Mouse (Mus musculus): Measurements from ENCODE around the gene Fcrl5.

The Fcrl5 gene

DNA sequence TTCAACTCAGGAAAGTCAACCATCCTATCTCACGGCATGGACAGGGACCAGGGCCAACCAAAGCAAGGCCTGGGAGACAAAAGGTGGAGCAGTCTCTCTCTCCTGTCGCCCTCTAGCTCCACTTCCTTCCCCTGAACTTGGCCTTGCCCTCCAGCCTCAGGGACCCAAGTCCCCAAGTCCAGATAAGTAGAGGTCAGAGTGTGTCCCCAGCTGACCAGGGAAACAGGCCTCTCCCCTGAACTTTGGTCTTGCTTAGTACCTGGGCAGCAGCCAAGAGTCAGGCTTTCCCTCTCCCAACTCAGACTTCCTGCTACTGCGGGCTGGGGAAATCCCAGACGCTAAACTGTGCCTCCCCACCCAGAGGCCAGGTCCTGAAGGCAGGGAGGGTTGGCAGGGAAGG, 73.5 kb downstream of the Fcrl5 start:
- Histone ChIP-seq H3K27me3 (ENCODE audit: control insufficient read depth, insufficient read depth, low read length, poor library complexity, severe bottlenecking) (no peaks in the 10 kb centered on the region), H3K36me3 (ENCODE audit: control insufficient read depth, insufficient read depth, low read length, poor library complexity, severe bottlenecking) (no peaks in the 10 kb centered on the region)
- no peak for DNase-seq (ENCODE audit: low read depth, low spot score)

DNA sequence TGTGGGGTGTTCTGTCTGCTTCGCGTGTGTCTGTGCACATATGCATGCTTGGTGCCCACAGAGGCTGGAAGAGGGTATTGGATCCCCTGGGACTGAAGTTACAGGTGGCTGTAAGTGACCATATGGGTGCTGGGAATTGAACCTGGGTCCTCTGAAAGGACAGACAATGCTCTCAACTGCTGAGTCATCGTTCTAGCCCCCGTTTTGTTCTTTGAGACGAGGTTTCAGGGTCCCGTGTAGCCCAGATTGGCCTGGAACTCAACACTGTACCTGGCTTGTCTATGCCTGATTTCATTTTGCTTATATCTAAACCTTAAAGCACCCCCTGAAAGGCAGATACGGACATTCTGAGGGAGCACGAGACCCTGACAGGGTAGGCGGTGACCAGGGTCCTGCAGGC, 75.3 kb downstream of the Fcrl5 start:
- DNase-seq (ENCODE audit: low read depth, low spot score), result no peak
- H3K36me3 ChIP-seq (ENCODE audit: control insufficient read depth, insufficient read depth, low read length, poor library complexity, severe bottlenecking), result no peaks in the 10 kb centered on the region

DNA sequence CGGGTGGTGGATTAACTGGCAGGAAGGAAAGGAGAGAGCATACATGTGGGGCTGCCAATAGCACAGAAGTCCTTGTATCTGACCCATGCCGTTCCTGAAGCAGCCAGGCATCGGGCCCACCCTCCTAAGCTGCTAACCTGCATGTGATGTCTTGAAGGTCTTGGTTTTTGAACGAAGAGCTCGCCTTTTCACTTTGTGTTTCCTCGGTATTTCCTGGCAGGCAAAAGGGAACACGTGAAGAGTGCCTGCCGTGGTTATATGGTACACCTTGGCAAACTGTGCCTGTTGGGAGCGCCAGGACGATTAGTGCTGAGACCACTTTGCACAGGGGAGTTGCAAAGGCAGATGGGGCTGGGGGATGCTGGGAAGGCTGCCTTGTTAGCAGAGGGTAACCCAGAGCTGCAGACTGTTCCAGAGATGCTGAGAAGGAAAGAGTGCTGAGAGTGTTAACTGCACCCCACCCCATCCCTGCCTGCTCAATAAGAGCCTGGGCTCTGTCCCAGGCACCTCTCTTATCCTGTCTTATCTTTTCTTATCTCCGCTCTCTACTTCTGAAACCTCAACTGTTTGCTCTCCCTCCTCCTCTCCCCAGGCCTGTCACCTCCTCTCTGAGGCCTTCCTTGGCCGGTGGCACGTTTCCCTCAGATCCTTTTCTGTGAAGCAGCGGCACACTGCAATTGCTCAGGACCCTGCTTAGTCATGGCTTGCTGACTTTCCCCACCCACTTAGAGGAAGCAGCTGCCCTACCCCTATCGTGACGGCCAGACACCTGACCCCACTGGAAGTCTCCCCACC, 76.6 kb downstream of the Fcrl5 start:
- Histone ChIP-seq H3K36me3 (ENCODE audit: control insufficient read depth, insufficient read depth, low read length, poor library complexity, severe bottlenecking) (no peaks in the 10 kb centered on the region), H3K27me3 (ENCODE audit: control insufficient read depth, insufficient read depth, low read length, poor library complexity, severe bottlenecking) (no peaks in the 10 kb centered on the region)
- DNase-seq (ENCODE audit: low read depth, low spot score), result peak; percentile 67

More for the DNA sequence above, 75.3 kb downstream of the Fcrl5 start:
- no peaks in the 10 kb centered on the region for H3K27me3 ChIP-seq (ENCODE audit: control insufficient read depth, insufficient read depth, low read length, poor library complexity, severe bottlenecking)

DNA sequence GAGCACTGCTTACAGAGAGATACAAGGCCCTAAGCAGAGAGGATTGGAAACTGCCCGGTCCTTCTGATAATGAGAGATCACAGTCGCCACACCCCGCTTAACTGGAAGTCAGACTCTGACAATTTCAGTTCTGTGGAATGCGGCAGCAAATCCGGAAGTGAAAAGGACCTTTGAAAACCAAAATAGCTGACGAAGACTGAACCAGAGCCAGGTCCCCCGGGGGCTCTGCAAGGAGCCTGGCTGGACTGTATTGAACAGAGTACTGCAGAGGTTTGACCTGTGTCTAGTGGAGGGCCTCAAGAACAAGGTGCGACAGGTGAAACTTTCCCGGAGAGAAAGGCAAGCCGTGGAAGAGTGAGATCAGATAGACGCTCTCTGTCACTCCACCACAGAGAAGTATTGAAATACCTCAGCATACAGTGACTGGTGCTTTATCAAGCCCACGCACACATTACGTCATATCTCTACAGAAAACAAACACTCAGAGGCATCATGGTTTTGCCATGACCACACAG, 80.1 kb downstream of the Fcrl5 start:
- peak; percentile 58 for DNase-seq (ENCODE audit: low read depth, low spot score)
- Histone ChIP-seq H3K36me3 (ENCODE audit: control insufficient read depth, insufficient read depth, low read length, poor library complexity, severe bottlenecking) (no peaks in the 10 kb centered on the region), H3K27me3 (ENCODE audit: control insufficient read depth, insufficient read depth, low read length, poor library complexity, severe bottlenecking) (no peaks in the 10 kb centered on the region)

DNA sequence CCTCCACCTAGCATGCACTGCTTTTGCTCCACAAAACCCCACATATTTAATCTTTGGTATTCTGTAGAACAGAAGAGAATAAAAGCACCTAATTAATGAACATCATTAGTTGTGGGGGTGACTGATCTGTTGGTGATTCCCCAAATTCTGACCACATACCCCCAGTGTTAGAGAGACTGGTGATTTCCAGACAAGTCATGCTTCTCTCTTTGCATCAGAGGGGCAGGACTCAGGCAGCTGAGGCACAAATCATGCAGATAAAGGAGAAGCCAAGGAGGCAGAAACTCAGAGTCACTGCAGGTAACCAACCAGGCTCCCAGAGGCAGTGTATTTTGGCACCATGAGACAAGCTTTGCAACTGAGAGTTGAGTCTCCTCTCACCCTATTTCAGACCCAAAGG, 82.9 kb downstream of the Fcrl5 start:
- no peaks in the 10 kb centered on the region for H3K36me3 ChIP-seq (ENCODE audit: control insufficient read depth, insufficient read depth, low read length, poor library complexity, severe bottlenecking)
- peak; percentile 26 for DNase-seq (ENCODE audit: low read depth, low spot score)

DNA sequence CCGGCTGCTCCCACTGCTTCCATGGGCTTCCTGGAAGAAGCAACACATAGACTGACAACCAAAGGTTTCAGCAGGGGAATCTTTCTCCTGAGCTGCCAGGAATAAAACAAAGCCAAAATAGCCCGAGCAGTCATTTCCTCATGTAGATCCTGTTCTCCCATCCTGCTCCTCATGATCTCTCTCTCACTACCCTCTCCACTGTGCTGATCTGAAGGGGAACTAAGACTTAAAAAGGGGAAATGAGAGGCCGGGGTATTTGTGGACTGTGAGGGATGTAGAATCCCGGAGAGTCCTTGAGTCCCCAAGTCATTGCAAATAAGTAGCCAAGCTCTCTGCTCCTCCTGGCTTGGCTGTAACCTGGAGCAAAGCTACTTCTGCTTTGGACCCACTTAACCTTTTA, 85.6 kb downstream of the Fcrl5 start:
- Histone ChIP-seq H3K36me3 (ENCODE audit: control insufficient read depth, insufficient read depth, low read length, poor library complexity, severe bottlenecking) (no peaks in the 10 kb centered on the region), H3K27me3 (ENCODE audit: control insufficient read depth, insufficient read depth, low read length, poor library complexity, severe bottlenecking) (no peaks in the 10 kb centered on the region)
- DNase-seq (ENCODE audit: low read depth, low spot score), result peak; percentile 52

More for the DNA sequence above, 82.9 kb downstream of the Fcrl5 start:
- no peaks in the 10 kb centered on the region for H3K27me3 ChIP-seq (ENCODE audit: control insufficient read depth, insufficient read depth, low read length, poor library complexity, severe bottlenecking)

DNA sequence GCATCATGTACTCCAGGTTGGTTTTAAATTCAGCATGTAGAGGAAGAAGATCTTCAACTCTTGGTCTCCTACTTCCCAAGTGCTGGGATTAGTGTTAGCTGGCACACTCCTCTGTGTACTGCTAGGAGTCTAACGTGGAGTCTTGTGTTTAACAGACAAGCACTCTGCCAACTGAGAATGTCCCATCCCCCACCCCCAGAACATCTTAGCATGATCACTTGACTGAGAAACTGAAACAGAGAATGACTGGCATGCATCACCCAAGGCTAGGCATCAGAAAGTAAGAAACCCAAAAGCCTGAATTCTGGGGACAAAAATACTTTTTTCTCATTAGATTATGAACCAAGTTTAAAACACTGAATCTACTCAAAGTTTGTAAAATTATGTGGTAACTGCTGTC, 86.3 kb downstream of the Fcrl5 start:
- no peaks in the 10 kb centered on the region for H3K36me3 ChIP-seq (ENCODE audit: control insufficient read depth, insufficient read depth, low read length, poor library complexity, severe bottlenecking)
- peak; percentile 50 for DNase-seq (ENCODE audit: low read depth, low spot score)
- H3K27me3 ChIP-seq (ENCODE audit: control insufficient read depth, insufficient read depth, low read length, poor library complexity, severe bottlenecking), result no peaks in the 10 kb centered on the region

DNA sequence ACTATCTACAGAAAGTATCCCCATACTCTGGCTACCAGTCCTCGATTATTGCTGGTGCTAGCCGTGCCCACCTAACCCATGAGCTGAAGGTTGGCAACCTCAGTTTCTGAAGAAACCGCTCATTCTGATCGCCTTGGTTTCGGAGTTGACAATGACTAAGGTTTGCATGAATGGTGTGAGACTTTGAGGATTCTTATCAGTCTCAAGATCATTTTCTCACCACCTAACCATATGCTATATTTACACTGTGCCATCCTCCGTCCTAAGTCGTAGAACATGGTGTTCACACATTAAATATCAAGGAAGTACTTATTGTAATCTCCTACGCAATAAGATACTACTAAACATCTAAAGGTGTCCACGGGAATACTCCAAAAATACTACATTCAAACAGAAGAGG, 88.1 kb downstream of the Fcrl5 start:
- Histone ChIP-seq H3K36me3 (ENCODE audit: control insufficient read depth, insufficient read depth, low read length, poor library complexity, severe bottlenecking) (peaks cover 11% of the 10 kb centered on the region), H3K27me3 (ENCODE audit: control insufficient read depth, insufficient read depth, low read length, poor library complexity, severe bottlenecking) (no peaks in the 10 kb centered on the region)
- peak; percentile 30 for DNase-seq (ENCODE audit: low read depth, low spot score)

DNA sequence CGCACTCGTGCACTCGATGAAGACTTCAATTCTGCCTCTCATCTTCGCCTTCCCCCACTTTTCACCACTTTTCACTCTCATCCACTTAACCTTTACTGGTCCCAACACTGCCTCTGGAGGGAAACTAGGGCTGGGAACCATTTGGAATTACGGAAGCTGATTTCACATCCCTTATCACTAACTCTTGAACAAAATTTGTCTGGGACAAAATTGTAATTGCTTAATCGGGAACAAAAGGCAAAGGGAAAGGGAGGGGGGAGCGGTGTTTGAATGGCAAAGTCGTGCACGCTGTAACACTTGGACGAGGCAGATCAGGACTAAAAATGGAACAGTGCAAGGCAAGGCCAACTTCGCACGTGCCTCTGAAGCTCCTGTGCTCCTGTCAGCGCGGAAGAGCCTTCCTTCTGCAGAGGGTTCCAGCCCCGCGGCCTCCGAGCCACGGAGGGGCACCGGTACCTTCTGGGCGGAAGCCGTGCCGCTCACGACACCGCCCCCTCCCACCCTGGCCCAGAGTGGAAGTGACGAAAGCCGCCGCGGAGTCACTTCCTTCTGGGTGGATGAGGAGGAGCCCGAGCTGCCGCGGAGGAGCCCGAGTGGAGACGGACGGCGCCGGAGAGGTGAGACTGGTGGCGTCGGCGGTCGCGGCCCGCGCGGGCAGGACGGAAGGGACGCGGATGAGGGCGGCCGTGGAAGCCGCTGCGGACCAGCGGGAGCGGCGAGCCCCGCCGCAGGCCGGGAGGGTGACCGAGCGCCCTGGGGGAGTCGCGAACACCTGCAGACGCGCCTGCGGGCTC, 89.7 kb downstream of the Fcrl5 start, which contains the start of gene Etv3:
Gene Etv3, plus strand, starts transcription at position 365 of the 794 bp plus-strand sequence.
- Histone ChIP-seq H3K36me3 (ENCODE audit: control insufficient read depth, insufficient read depth, low read length, poor library complexity, severe bottlenecking) (peaks cover 11% of the 10 kb centered on the region), H3K27me3 (ENCODE audit: control insufficient read depth, insufficient read depth, low read length, poor library complexity, severe bottlenecking) (no peaks in the 10 kb centered on the region)
- peak; percentile 90 for DNase-seq (ENCODE audit: low read depth, low spot score)

DNA sequence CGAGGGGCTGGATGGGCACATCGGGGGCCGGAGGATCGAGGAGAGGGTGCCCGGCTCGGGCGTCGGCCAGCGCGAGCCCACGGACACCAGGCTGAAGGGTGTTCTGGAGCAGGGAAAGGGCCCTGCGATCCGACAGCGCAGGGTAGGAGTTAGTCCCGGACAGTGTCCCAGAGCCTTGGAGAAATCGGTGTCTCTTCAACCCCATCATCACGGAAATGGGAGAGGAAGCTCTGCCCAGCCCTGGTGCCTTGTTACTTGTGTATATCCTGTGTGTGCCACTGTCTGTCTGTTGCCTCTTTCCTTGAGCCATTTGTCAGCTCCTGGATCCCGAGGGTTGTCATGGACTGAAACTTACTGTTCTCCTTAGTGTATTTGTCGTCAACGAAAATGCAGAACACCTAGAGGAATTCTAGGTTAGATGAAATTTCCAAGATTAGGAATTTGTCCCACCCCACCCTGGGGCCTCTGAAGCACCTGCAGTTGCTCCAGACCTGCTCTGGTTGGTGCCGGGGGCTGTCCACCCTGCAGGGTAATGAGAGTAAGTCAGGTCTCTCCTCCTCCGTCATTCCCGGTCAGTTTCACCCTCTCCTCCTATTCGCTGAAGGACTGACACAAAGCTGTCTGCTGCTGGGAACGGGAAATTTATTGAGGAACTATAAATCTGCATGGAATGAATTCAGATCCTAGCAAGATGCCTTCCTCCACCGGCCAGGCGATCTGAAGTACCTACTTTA, 90.4 kb downstream of the Fcrl5 start:
- H3K36me3 ChIP-seq (ENCODE audit: control insufficient read depth, insufficient read depth, low read length, poor library complexity, severe bottlenecking), result peaks cover 11% of the 10 kb centered on the region
- no peaks in the 10 kb centered on the region for H3K27me3 ChIP-seq (ENCODE audit: control insufficient read depth, insufficient read depth, low read length, poor library complexity, severe bottlenecking)
- no peak for DNase-seq (ENCODE audit: low read depth, low spot score)

DNA sequence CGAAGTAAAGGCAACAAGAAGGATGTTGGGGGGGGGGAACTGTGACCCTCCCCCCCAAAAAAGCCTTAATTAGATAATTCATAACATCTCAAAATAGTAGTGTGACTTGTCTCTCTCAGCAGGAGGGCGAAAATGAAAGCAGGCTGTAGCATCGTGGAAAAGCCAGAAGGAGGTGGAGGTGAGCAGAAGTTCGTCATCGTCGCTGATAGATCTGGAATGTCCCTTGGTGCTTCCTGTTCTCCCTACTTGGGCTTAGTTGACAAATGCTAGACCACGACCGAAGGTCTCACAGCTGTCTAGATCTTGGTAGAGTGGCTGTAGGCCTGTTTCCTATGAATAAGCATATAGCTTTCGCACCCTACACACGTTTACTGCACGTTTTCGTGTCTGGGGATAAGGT, 91.6 kb downstream of the Fcrl5 start:
- Histone ChIP-seq H3K36me3 (ENCODE audit: control insufficient read depth, insufficient read depth, low read length, poor library complexity, severe bottlenecking) (peaks cover 14% of the 10 kb centered on the region), H3K27me3 (ENCODE audit: control insufficient read depth, insufficient read depth, low read length, poor library complexity, severe bottlenecking) (no peaks in the 10 kb centered on the region)
- DNase-seq (ENCODE audit: low read depth, low spot score), result peak; percentile 55

DNA sequence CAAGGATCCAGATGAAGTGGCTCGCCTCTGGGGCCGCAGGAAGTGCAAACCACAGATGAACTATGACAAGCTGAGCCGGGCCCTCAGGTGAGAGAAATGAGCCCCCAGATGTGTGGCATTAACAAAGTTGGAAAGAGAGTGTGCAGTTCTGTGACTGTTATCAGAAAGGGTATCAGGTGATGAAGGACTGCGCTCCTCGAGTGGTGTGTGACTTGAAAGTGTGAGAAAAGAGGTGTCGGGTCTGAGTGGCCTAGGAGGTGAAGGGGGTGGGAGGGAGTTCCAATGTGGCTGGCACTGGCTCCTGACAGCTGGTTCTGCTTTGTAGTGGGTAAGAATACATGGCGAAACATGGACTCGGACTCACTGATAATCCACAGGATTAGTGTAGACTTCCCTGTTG, 92.4 kb downstream of the Fcrl5 start:
- no peak for DNase-seq (ENCODE audit: low read depth, low spot score)
- Histone ChIP-seq H3K27me3 (ENCODE audit: control insufficient read depth, insufficient read depth, low read length, poor library complexity, severe bottlenecking) (no peaks in the 10 kb centered on the region), H3K36me3 (ENCODE audit: control insufficient read depth, insufficient read depth, low read length, poor library complexity, severe bottlenecking) (peaks cover 15% of the 10 kb centered on the region)

DNA sequence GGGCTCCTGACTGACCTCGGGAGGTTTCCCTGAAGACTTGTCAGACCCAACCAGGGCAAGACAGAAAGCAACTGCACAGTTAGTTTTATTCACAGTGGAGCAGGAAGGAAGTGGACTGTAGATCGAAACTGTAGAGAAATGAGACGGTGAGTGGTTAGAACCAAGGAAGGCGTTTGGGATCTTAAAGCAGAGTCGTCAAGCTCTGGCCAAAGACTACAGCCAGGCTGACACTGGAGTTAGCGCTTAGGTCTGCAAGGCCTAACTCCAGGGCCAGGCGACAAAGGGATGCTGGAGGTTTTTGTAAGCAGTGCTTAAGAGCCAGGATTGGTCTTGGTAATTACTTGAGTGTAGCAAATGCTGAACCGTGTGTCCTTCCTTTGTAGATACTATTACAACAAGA, 93.3 kb downstream of the Fcrl5 start:
- DNase-seq (ENCODE audit: low read depth, low spot score), result peak; percentile 43
- Histone ChIP-seq H3K27me3 (ENCODE audit: control insufficient read depth, insufficient read depth, low read length, poor library complexity, severe bottlenecking) (no peaks in the 10 kb centered on the region), H3K36me3 (ENCODE audit: control insufficient read depth, insufficient read depth, low read length, poor library complexity, severe bottlenecking) (peaks cover 17% of the 10 kb centered on the region)

DNA sequence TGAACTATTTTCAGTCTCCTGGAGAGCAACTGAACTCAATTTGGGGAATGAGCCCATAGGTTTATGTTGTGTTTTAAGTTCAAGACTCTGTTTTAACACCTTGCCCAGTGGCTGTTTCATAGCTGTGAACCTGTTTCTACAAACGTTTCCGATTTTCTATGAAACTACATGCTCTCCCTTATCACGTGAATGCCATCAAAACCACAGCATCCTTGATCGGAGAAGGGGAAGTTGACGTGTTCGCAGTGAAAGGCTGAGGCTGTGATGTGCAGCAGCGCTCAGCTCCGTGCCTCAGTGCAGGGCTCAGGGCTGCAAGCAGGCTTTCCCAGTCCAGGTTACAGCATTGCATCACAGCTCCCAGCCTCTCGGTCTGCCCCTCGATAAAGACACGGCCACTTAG, 94.0 kb downstream of the Fcrl5 start:
- Histone ChIP-seq H3K36me3 (ENCODE audit: control insufficient read depth, insufficient read depth, low read length, poor library complexity, severe bottlenecking) (peaks cover 17% of the 10 kb centered on the region), H3K27me3 (ENCODE audit: control insufficient read depth, insufficient read depth, low read length, poor library complexity, severe bottlenecking) (no peaks in the 10 kb centered on the region)
- peak; percentile 91 for DNase-seq (ENCODE audit: low read depth, low spot score)

Data from splenic B cell, adult 2 months (primary cell).